16 mouse cellular contexts compared by ENCODE assay signal in genomic region chr7:115576387-115576786, GRCm38 (mm10).
"Had no signal": no experiment of that assay in that cellular context is flagged by ENCODE, and none has a peak within 500 bp of the region (broad histone marks: within the 10 kb centered on the region; RNA-seq: fewer than 3 reads in every experiment).

No protein-coding gene starts in this region.

- DNase-seq: lung, adult 2 months; lung, postnatal 14 days; lung, postnatal 36 days; right cerebral cortex, postnatal 14 days; thymus, adult 2 months; thymus, postnatal 25 days; thymus, postnatal 4 days had no signal

- H3K27me3 ChIP-seq: lung, embryonic 15.5 days; megakaryocyte, embryonic 14.5 days; midbrain, embryonic 15.5 days; neural tube, embryonic 12.5 days; stomach, embryonic 15.5 days had no signal

- H3K4me1 ChIP-seq: lung, embryonic 15.5 days; megakaryocyte, embryonic 14.5 days; midbrain, embryonic 12.5 days; neural tube, embryonic 12.5 days; stomach, embryonic 15.5 days had no signal

- H3K27ac ChIP-seq: lung, embryonic 15.5 days; macrophage; midbrain, embryonic 12.5 days; midbrain, embryonic 15.5 days; neural tube, embryonic 12.5 days; stomach, embryonic 15.5 days; stomach, postnatal 0 days had no signal

- H3K9ac ChIP-seq: lung, embryonic 15.5 days; midbrain, embryonic 12.5 days; midbrain, embryonic 15.5 days; neural tube, embryonic 12.5 days; stomach, embryonic 15.5 days had no signal

- ATAC-seq: lung, postnatal 0 days; midbrain, embryonic 15.5 days had no signal

- H3K4me2 ChIP-seq: lung, embryonic 15.5 days; midbrain, embryonic 12.5 days; midbrain, embryonic 15.5 days; neural tube, embryonic 12.5 days; stomach, embryonic 15.5 days had no signal

- H3K4me3 ChIP-seq: lung, embryonic 15.5 days; megakaryocyte, embryonic 14.5 days; midbrain, embryonic 12.5 days; midbrain, embryonic 15.5 days; neural tube, embryonic 12.5 days; stomach, embryonic 15.5 days had no signal

- H3K9me3 ChIP-seq: lung, embryonic 15.5 days; megakaryocyte, embryonic 14.5 days; midbrain, embryonic 12.5 days; midbrain, embryonic 15.5 days; neural tube, embryonic 12.5 days; stomach, embryonic 15.5 days had no signal

- H3K36me3 ChIP-seq: lung, embryonic 15.5 days; midbrain, embryonic 12.5 days; midbrain, embryonic 15.5 days; neural tube, embryonic 12.5 days; stomach, embryonic 15.5 days had no signal
